Mouse (Mus musculus) Patski (cell line): ENCODE measurements around the gene Bbs9. TPM values are rescaled to one million over a fixed set of nuclear protein-coding genes. Genes with fewer than 3 reads are reported as not detected.

Source experiments
- ATAC-seq: fragments of 100-300 bp; one replicate; pipeline ENCODE4 v1.8.0; 2021
- CTCF ChIA-PET: fragments of 350-600 bp; sonication (Branson Sonifier 250); formaldehyde crosslinking; loops from one replicate; lab custom pipeline; 2022; ENCODE audit warnings: inconsistent platforms; lab: Charles Lee
- POLR2A ChIA-PET: fragments of 350-600 bp; sonication (Branson Sonifier 250); formaldehyde crosslinking; loops from one replicate; lab custom pipeline; 2022; ENCODE audit warnings: antibody characterized with exemption, inconsistent platforms; lab: Charles Lee
- DNase-seq: peaks from one replicate; pipeline ENCODE4 v3.0.0-alpha.2; 2011; ENCODE audit warnings: low read depth, low spot score
- H3K27me3 ChIP-seq: fragments of 371-371 bp; one replicate; pipeline ENCODE4 v1.5.1; 2021
- CTCF ChIP-seq: fragments of 100-300 bp; IDR thresholded peaks from one replicate; pipeline ENCODE4 v1.5.1; 2021
- in situ Hi-C: fragments of 300-500 bp; cut with MboI; formaldehyde crosslinking; loops from 3 replicates; pipeline ENCODE4 v1.11.1; 2018; ENCODE audit warnings: low pct_unique_long_range_greater_than_20kb, mixed read lengths
- polyA plus RNA-seq: library from polyadenylated mRNA; unstranded; gene quantifications from one replicate; pipeline ENCODE4 v1.2.3, GENCODE M21; 2021

The Bbs9 gene
- polyA plus RNA-seq = 12.8 TPM

DNA sequence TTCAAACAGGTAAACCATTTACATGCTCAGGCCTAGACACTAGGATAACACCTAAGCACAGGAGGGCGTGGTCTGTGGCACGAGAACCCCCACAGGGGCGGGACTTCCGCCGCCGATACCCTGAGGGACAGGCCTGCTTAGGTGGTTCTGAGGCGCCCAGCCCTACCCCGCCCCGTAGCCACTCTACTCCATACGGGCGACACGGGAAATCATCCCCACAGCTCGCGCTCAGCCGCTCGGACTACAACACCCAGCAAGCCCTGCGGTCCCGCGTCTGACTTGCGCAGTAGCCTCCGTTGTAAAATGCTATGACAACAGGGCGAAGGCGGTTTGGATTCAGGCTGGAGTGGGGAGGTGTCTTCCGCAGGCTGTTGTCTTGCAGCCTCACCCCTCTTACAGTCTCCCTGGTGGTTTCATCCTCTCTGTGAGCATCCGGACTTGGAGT is at the start of gene Bbs9:
TSS of gene Bbs9 (plus strand) at position 292 of the 445 bp plus-strand sequence.
- DNase-seq = peak; percentile 64
- TF ChIP-seq CTCF = no peak
- in situ Hi-C loops = no loop called here
- H3K27me3 ChIP-seq = no peaks in the 10 kb centered on the region
- ChIA-PET POLR2A (no interaction called here), CTCF (no interaction called here)
- peak; percentile 95 for ATAC-seq

GRCm38 (mm10) chr9:22428028-22428665 is 47.4 kb upstream of the Bbs9 start:
- no peak for ATAC-seq
- CTCF ChIA-PET = interaction anchor here (1.0 kb wide), 1 partner anchor 17 kb away, joined by 3 read pairs; no protein-coding TSS in a partner anchor

DNA sequence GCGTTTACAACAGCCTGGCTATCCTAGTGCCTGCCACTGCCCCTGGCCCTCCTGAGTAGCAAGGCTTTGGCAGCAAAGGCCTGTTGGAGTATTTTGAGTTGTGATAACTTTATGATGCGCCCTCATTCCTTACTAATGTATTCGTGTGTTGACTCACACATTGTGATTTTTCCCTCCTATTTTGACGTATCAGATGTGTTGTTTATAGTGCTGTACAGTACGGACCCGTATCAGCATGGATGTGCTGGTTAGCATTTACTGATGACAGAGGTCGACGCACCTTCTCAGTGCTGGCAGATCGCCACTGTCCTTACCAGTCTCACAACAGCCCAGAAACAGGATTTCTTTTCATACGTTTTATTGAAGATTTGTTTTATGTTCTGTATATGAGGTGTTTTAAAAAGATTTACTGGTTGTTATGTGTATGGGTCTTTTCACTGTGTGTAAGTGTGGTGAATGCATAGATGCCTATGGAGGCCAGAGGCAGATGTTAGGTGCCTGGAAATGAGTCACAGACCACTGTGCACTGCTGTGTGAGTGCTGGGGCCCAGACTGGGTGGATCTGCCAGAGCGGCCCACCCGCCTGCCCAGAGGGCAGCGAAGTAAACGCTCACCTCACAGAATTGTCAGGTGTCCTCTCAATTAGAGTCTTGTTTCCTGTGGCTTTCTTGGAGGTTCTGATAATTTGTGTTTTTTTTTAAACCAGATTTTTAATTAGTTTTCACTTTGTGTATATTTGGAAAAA is 46.7 kb upstream of the Bbs9 start:
- no peaks in the 10 kb centered on the region for H3K27me3 ChIP-seq
- in situ Hi-C loops = no loop called here
- no peak for TF ChIP-seq CTCF
- ChIA-PET POLR2A (interaction anchor here (0.7 kb wide), 1 partner anchor 52 kb away, joined by 3 read pairs; no protein-coding TSS in a partner anchor), CTCF (interaction anchor here (1.0 kb wide), 1 partner anchor 18 kb away, joined by 3 read pairs; no protein-coding TSS in a partner anchor)
- ATAC-seq (no peak), DNase-seq (no peak)

More at GRCm38 (mm10) chr9:22428028-22428665, 47.4 kb upstream of the Bbs9 start:
- TF ChIP-seq CTCF = no peak
- in situ Hi-C loops = no loop called here
- no peak for DNase-seq
- POLR2A ChIA-PET = interaction anchor here (0.7 kb wide), 1 partner anchor 52 kb away, joined by 3 read pairs; no protein-coding TSS in a partner anchor
- no peaks in the 10 kb centered on the region for H3K27me3 ChIP-seq

- CTCF ChIA-PET = interaction anchor here (1.3 kb wide), 2 partner anchors 13 to 18 kb away, joined by 3 read pairs; partner anchors contain the start of gene 9530077C05Rik
- in situ Hi-C loops = no loop called here
- DNase-seq (no peak), ATAC-seq (no peak)
- no peak for TF ChIP-seq CTCF
- no peaks in the 10 kb centered on the region for H3K27me3 ChIP-seq
- POLR2A ChIA-PET = no interaction called here
These were observed 45.8 kb upstream of the Bbs9 start for GRCm38 (mm10) chr9:22429533-22430241.

DNA sequence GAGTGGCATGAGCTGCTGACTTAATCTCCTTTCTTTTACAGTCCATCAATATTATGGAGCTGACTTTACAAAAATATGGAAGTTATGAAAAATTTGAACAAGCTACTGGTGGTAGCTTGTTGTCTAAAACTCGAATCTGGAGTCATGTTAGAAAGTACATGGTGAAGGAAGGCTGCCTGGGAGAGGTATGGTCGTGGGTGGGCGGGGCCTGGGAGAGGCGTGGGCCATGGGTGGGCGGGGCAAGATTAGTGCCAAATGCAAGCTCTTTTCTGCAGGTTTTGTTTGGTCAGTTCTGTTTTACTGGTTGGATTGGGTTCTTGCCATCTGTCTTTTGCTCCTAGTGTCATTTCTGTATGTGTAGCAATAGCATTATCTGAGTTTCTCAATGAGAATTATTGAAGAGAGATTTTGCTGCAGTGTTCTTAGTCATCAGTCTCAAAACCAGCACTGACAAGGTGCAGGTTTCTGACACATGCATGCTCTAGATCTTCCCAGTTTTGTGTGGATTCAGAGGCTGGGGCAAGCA is 45.1 kb upstream of the Bbs9 start:
- ChIA-PET CTCF (interaction anchor here (1.3 kb wide), 2 partner anchors 13 to 18 kb away, joined by 3 read pairs; partner anchors contain the start of gene 9530077C05Rik), POLR2A (no interaction called here)
- ATAC-seq (no peak), DNase-seq (no peak)
- in situ Hi-C loops = no loop called here
- TF ChIP-seq CTCF = no peak
- no peaks in the 10 kb centered on the region for H3K27me3 ChIP-seq

DNA sequence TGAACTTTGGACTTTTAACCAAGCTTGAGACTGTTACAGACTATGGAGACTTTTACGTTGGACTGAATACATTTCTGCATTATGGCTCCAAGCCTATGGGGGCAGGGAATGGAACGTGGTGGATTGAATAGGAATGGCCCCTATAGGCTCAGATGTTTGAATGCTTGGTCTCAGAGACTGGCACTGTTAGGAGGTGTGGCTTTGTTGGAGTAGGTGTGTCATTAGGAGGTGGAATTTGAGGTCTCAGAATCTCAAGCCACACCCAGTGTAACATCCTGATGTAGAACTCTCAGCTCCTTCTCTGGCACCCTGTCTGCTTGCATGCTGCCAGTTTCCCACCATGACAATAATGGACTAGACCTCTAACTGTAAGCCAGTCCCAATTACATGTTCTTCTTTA is 42.3 kb upstream of the Bbs9 start:
- in situ Hi-C loops = no loop called here
- ChIA-PET POLR2A (no interaction called here), CTCF (interaction anchor here (1.1 kb wide), 1 partner anchor 21 kb away, joined by 5 read pairs; the partner anchor contains the start of gene 9530077C05Rik)
- ATAC-seq (no peak), DNase-seq (no peak)
- TF ChIP-seq CTCF = no peak
- H3K27me3 ChIP-seq = no peaks in the 10 kb centered on the region

DNA sequence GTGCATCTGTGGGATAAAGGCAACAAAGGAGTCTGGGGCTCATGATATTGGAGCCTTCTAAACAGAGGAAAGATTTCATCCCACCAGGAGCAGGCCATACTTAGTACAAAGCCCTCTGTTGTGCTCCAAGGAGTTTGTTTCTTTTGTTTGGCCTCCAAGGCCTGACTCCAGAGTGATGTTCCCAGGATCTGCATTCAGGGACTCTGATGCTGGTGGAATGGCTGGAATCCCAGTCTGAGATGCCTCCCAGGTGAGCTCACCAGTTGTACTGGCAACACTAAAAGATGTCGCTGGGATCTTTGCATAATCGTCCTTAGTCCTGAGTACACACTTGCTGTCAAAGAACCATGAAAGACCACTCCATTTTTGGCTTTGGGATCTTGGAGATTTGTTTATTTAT is 41.4 kb upstream of the Bbs9 start:
- no peak for TF ChIP-seq CTCF
- CTCF ChIA-PET = interaction anchor here (1.1 kb wide), 1 partner anchor 22 kb away, joined by 5 read pairs; the partner anchor contains the start of gene 9530077C05Rik
- no peaks in the 10 kb centered on the region for H3K27me3 ChIP-seq
- DNase-seq (no peak), ATAC-seq (peak; percentile 40)
- in situ Hi-C loops = no loop called here
- POLR2A ChIA-PET = no interaction called here

DNA sequence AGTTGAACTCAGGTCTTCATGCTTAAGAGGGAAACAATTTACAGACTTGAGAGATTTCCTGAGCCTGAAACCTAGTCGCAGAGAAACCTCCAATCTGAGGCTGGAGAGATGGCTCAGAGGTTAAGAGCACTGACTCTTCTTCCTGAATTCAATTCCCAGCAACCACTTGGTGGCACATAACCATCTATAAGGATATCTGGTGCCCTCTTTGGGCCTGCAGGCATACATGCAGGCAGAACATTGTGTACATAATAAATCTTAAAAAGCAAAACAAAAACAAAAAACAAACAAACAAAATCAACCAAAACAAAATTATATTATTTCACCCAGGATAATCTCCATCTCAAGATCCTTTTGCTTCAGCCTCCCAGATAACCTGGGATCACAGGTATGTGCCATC is 36.7 kb upstream of the Bbs9 start:
- POLR2A ChIA-PET = no interaction called here
- DNase-seq (no peak), ATAC-seq (no peak)
- CTCF ChIA-PET = no interaction called here
- no peak for TF ChIP-seq CTCF
- in situ Hi-C loops = no loop called here
- no peaks in the 10 kb centered on the region for H3K27me3 ChIP-seq

- POLR2A ChIA-PET = no interaction called here
- ATAC-seq (no peak), DNase-seq (no peak)
- CTCF ChIA-PET = no interaction called here
- no peaks in the 10 kb centered on the region for H3K27me3 ChIP-seq
- no peak for TF ChIP-seq CTCF
- in situ Hi-C loops = no loop called here
These were observed 32.4 kb upstream of the Bbs9 start for GRCm38 (mm10) chr9:22443157-22443556.

GRCm38 (mm10) chr9:22445123-22445522 is 30.4 kb upstream of the Bbs9 start:
- no peak for TF ChIP-seq CTCF
- DNase-seq (no peak), ATAC-seq (no peak)
- CTCF ChIA-PET = no interaction called here
- POLR2A ChIA-PET = no interaction called here
- in situ Hi-C loops = no loop called here
- H3K27me3 ChIP-seq = no peaks in the 10 kb centered on the region
